Mouse (Mus musculus) E14TG2a.4 (cell line): ENCODE results near the gene Sectm1b.

ENCODE experiments used
- CTCF ChIP-seq: conservative IDR thresholded peaks from 2 replicates; pipeline ENCODE4 v1.5.1; 2014; ENCODE audit warnings: low read length
- NANOG ChIP-seq: IDR thresholded peaks from 2 replicates; pipeline ENCODE4 v1.6.1; 2014; ENCODE audit warnings: borderline replicate concordance, low read length, mixed read lengths
- POU5F1 ChIP-seq: IDR thresholded peaks from 2 replicates; pipeline ENCODE4 v1.6.1; 2014; ENCODE audit warnings: low read length, borderline replicate concordance

DNA sequence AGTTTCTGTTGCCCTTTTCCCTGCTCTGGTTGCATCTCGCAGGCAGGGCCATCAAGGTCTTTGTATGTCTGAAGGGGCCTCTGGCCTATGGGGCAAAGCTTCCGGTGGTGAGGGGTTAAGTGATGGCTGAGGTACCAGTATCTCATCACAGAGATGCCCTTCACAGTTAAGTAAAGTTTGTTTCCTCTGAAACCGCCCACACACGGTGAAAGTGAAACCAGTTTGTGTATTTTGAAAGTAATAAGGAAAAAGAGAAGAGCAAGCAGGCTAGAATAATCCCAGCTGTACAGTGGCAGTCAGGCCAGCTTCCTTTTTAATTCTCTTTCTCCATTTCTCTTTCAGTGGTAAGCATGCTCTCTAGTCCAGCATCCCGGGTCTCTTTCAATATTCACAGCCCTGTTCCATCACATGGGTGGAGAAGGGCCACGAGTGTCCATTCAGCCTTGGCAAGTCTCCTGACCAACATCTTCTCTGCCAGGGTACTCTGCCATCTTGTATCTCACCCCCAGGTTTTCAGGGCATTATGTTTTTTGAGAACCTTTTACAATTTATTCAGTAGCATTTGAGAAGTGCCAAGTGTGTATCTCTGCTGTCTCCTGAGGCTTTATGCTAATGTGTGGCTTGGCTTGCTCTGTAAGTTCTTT lies 19.6 kb upstream of the Sectm1b start:
- no peak for TF ChIP-seq CTCF
- TF ChIP-seq POU5F1 = no peak
- TF ChIP-seq NANOG = no peak
